Comparison of ENCODE assay signal across 13 mouse cellular contexts in the genomic region with DNA sequence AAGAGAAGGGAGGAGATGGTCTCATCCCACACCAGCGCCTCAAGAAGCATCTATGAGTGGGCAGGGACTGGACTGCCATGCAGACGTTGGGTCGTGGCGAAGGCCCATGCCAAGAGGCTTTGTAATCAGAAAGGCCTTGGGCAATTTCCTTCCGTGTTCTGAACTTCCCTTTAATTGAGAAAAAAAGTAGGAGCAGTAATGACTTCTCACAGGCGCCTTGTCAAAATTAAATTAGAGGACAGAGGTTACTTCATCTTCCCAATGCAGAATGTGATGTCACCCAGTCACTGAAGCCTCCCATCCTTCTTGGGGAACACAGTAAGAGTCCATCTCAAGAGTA. TPM values are rescaled to one million over a fixed set of nuclear protein-coding genes. Genes with fewer than 3 reads are reported as not detected.
A peak's percentile ranks its signal among the peaks of the same experiment; 100 is the strongest.
DNase-seq lines count a peak whose midpoint lies in the region; ATAC-seq and TF ChIP-seq lines count a peak whose summit lies in the region.
"Had no signal": no experiment of that assay in that cellular context is flagged by ENCODE, and none has a peak within 500 bp of the region (broad histone marks: within the 10 kb centered on the region; RNA-seq: fewer than 3 reads in every experiment).

No protein-coding gene starts in this region.

- intact Hi-C loops in gastrocnemius, adult 2 months (cut with DNase I) = no loop called here

- no peaks in the 10 kb centered on the region for H3K9me3 ChIP-seq in liver, embryonic 15.5 days (replicated peaks)
- H3K9me3 ChIP-seq in forebrain, embryonic 15.5 days = no peaks in the 10 kb centered on the region
- H3K9me3 ChIP-seq: embryonic facial prominence, embryonic 12.5 days had no signal

- ATAC-seq in liver, embryonic 15.5 days (ENCODE audit: insufficient read depth) = no peak
- ATAC-seq in forebrain, embryonic 15.5 days (replicated peaks) = no peak
- ATAC-seq: forebrain, postnatal 0 days had no signal

- H3K27me3 ChIP-seq in liver, embryonic 15.5 days = no peaks in the 10 kb centered on the region
- H3K27me3 ChIP-seq in myocyte (ENCODE audit: control insufficient read depth, insufficient read depth, insufficient read length) = no peaks in the 10 kb centered on the region
- no peaks in the 10 kb centered on the region for H3K27me3 ChIP-seq in forebrain, embryonic 15.5 days
- H3K27me3 ChIP-seq: embryonic facial prominence, embryonic 12.5 days had no signal

- no peak for TF ChIP-seq CTCF in gastrocnemius, adult 2 months (IDR thresholded peaks at IDR 0.05)

- TF ChIP-seq POLR2A in myocyte (IDR thresholded peaks at IDR 0.05; ENCODE audit: insufficient read length, low read depth) = no peak

- H3K9ac ChIP-seq in liver, embryonic 15.5 days = no peak overlapping the region
- no peak overlapping the region for H3K9ac ChIP-seq in forebrain, embryonic 15.5 days (replicated peaks)
- H3K9ac ChIP-seq: embryonic facial prominence, embryonic 12.5 days; forebrain, postnatal 0 days had no signal

- H3K4me2 ChIP-seq in liver, embryonic 15.5 days = peak overlapping the region; percentile 34; the same call in 1 of the 2 replicates
- H3K4me2 ChIP-seq in myocyte (ENCODE audit: low read depth) = peak overlapping the region; percentile 55
- H3K4me2 ChIP-seq in forebrain, embryonic 15.5 days (replicated peaks) = no peak overlapping the region
- H3K4me2 ChIP-seq: embryonic facial prominence, embryonic 12.5 days had no signal

- peak overlapping the region; percentile 48 for H3K27ac ChIP-seq in gastrocnemius, adult 2 months
- H3K27ac ChIP-seq in liver, embryonic 15.5 days (replicated peaks) = peak overlapping the region; percentile 70
- H3K27ac ChIP-seq in forebrain, embryonic 15.5 days (replicated peaks) = no peak overlapping the region
- H3K27ac ChIP-seq: embryonic facial prominence, embryonic 12.5 days had no signal

- H3ac ChIP-seq in myocyte (ENCODE audit: control insufficient read depth, insufficient read length) = no peak overlapping the region

- no peak overlapping the region for H3K4me3 ChIP-seq in gastrocnemius, adult 2 months
- H3K4me3 ChIP-seq in liver, embryonic 15.5 days (replicated peaks) = no peak overlapping the region
- H3K4me3 ChIP-seq in myocyte = no peak overlapping the region
- no peak overlapping the region for H3K4me3 ChIP-seq in forebrain, embryonic 15.5 days
- H3K4me3 ChIP-seq: embryonic facial prominence, embryonic 12.5 days had no signal

- peak; percentile 45 for DNase-seq in gastrocnemius, adult 2 months
- DNase-seq in gastrocnemius, postnatal 4 days (ENCODE audit: low spot score in 2 of 2) = no peak
- DNase-seq in lung, adult 18-20 months = peak; percentile 67 to 73
- no peak for DNase-seq in lung, postnatal 14 days
- no peak for DNase-seq in thymus, postnatal 36 days
- DNase-seq: adrenal gland, adult 8-10 months; cerebellum, adult 18-20 months; forebrain, postnatal 0 days; midbrain, embryonic 14.5 days had no signal

- no peaks in the 10 kb centered on the region for H3K36me3 ChIP-seq in liver, embryonic 15.5 days (replicated peaks)
- H3K36me3 ChIP-seq in myocyte (ENCODE audit: control insufficient read depth, insufficient read depth) = peaks cover 18% of the 10 kb centered on the region
- H3K36me3 ChIP-seq in forebrain, embryonic 15.5 days = no peaks in the 10 kb centered on the region

- WGBS in liver, embryonic 15.5 days (ENCODE audit: insufficient replicate concordance) = 29% methylated on average over 6 of the region's 6 CpGs
- 82% methylated on average over 6 of the region's 6 CpGs for WGBS in forebrain, embryonic 15.5 days

- peaks cover 46% of the 10 kb centered on the region for H3K4me1 ChIP-seq in liver, embryonic 15.5 days (replicated peaks)
- peaks cover 15% of the 10 kb centered on the region for H3K4me1 ChIP-seq in forebrain, embryonic 15.5 days

- H3K79me2 ChIP-seq in myocyte (ENCODE audit: control insufficient read depth, insufficient read depth) = peaks cover 76% of the 10 kb centered on the region

TF ChIP-seq in myocyte, 11 proteins besides CTCF, POLR2A, EP300 and RAD21:
- no peak for TF ChIP-seq E2F4 (IDR thresholded peaks at IDR 0.05; ENCODE audit: insufficient read depth)
- TF ChIP-seq MAX (IDR thresholded peaks at IDR 0.05; ENCODE audit: low read depth) = no peak
- no peak for TF ChIP-seq MYOG (IDR thresholded peaks at IDR 0.05; ENCODE audit: control insufficient read depth in 1 of 3, insufficient read depth in 1 of 3, insufficient read length in 2 of 3, low read depth in 2 of 3)
- TF ChIP-seq TCF3 (IDR thresholded peaks at IDR 0.05; ENCODE audit: insufficient read length, low read depth) = no peak
- TF ChIP-seq SRF (IDR thresholded peaks at IDR 0.05; ENCODE audit: control insufficient read depth, insufficient read length, low read depth) = no peak
- no peak for TF ChIP-seq POLR2AphosphoS2 (IDR thresholded peaks at IDR 0.05; ENCODE audit: insufficient read length, low read depth)
- TF ChIP-seq REST (IDR thresholded peaks at IDR 0.05; ENCODE audit: insufficient read depth, insufficient read length) = no peak
- 0 out of 2 replicates have a peak, but pooled peaks have one; percentile 16 for TF ChIP-seq CEBPB (IDR thresholded peaks at IDR 0.05; ENCODE audit: insufficient read depth, poor library complexity, severe bottlenecking)

RNA-seq across cellular contexts. Expression of gene Nmt1, which starts 21.0 kb away (rescaled TPM):
- total RNA-seq in gastrocnemius, adult 2 months (2021) = 10 to 100 TPM; 43.8 to 51.9 TPM
- total RNA-seq in gastrocnemius, postnatal 4 days (2021) = 10 to 100 TPM; 55.9 to 59.3 TPM
- 32.4 and 36.7 TPM in 2 replicates for polyA plus RNA-seq in liver, embryonic 15.5 days (2015; fragmentation: Nextera tagmentation; extraction: Ambion mirVana)
- 77.1 TPM for polyA plus RNA-seq in myocyte (2012; fragmentation: generic; extraction: Trizol)
- 41.0 and 43.9 TPM in 2 replicates for polyA plus RNA-seq in forebrain, embryonic 15.5 days (2015; fragmentation: Nextera tagmentation; extraction: Ambion mirVana)

RNA-seq across cellular contexts. Expression of gene Dcakd, which starts 21.2 kb away (rescaled TPM):
- total RNA-seq in gastrocnemius, adult 2 months (2021) = 10 to 100 TPM; 12.4 to 25.8 TPM
- total RNA-seq in gastrocnemius, postnatal 4 days (2021) = 10 to 100 TPM; 69.0 to 73.1 TPM
- polyA plus RNA-seq in liver, embryonic 15.5 days (2015; fragmentation: Nextera tagmentation; extraction: Ambion mirVana) = 28.7 and 30.0 TPM in 2 replicates
- 199 TPM for polyA plus RNA-seq in myocyte (2012; fragmentation: generic; extraction: Trizol)
- 152 and 168 TPM in 2 replicates for polyA plus RNA-seq in forebrain, embryonic 15.5 days (2015; fragmentation: Nextera tagmentation; extraction: Ambion mirVana)

Comparison
In these comparisons a context has a peak if more than half of its experiments do, and no peak if none do; other contexts are left out.
1. DNase-seq: peak in gastrocnemius, adult 2 months (single experiment) and lung, adult 18-20 months (2 of 2); none in gastrocnemius, postnatal 4 days (0 of 2), lung, postnatal 14 days (single experiment) and thymus, postnatal 36 days (0 of 2).